Mouse (Mus musculus) cerebellum, postnatal 4 days (tissue): Measurements from ENCODE around the gene Dclre1c.

Experiments
- DNase-seq, 2 experiments: peaks; one replicate each; pipeline ENCODE4 v3.0.0; 2022; ENCODE audit warnings: low spot score in 2 of 2, mixed read lengths in 1 of 2

Gene Dclre1c

GRCm38 (mm10) chr2:3474861-3475283, 50.9 kb downstream of the Dclre1c start, which contains the start of gene Suv39h2:
Gene Suv39h2 (minus strand): TSS chr2:3475031.
- peak; percentile 97 to 99 for DNase-seq

- no peak for DNase-seq
Measured at GRCm38 (mm10) chr2:3475746-3476251, 51.9 kb downstream of the Dclre1c start.

- no peak for DNase-seq
Measured at GRCm38 (mm10) chr2:3480239-3480638, 56.3 kb downstream of the Dclre1c start.

GRCm38 (mm10) chr2:3489816-3490215, 65.9 kb downstream of the Dclre1c start:
- DNase-seq, result no peak

GRCm38 (mm10) chr2:3493833-3494409, 70.0 kb downstream of the Dclre1c start:
- DNase-seq, result no peak

- no peak for DNase-seq
Measured at GRCm38 (mm10) chr2:3499543-3499942, 75.6 kb downstream of the Dclre1c start.

- no peak for DNase-seq
Measured at GRCm38 (mm10) chr2:3500886-3501285, 77.0 kb downstream of the Dclre1c start.

GRCm38 (mm10) chr2:3512076-3512475, 88.1 kb downstream of the Dclre1c start:
- DNase-seq, result peak in 1 of 2 experiments; percentile 15

- DNase-seq, result peak; percentile 77 to 93
Measured at GRCm38 (mm10) chr2:3512552-3513454, 88.9 kb downstream of the Dclre1c start, which contains the start of the genes Gm45902, Hspa14 and Cdnf. Gene Gm45902 (minus strand): TSS chr2:3512790. Gene Hspa14 (minus strand): TSS chr2:3512814. Gene Cdnf (plus strand): TSS chr2:3513030.
